Mouse (Mus musculus): ENCODE measurements around the gene Gm21985.
"Not testable (repeated sequence)": the region's sequence is repeated elsewhere in the genome, so short reads cannot be mapped to it uniquely, and the experiment has no call there.

Gene Gm21985

GRCm38 (mm10) chr2:112265448-112266241 is 469 bp upstream of the Gm21985 start, which contains the start of gene Slc12a6:
TSS of gene Slc12a6 (plus strand) at chr2:112265825.
- DNase-seq, result peak; percentile 93

DNA sequence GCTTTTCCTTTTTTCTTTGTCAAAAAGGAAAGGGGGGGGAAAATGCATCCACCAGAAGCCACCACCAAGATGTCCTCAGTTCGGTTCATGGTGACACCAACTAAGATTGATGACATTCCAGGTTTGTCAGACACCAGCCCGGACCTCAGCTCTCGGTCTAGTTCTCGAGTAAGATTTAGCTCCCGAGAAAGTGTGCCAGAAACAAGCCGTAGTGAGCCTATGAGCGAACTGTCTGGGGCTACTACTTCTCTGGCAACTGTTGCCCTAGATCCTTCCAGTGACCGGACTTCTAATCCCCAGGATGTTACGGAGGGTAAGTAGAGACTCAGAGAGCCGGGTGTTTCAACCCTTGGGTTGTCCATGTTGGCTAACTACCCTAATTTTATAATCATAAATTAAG is 666 bp downstream of the Gm21985 start:
- DNase-seq, result no peak

DNA sequence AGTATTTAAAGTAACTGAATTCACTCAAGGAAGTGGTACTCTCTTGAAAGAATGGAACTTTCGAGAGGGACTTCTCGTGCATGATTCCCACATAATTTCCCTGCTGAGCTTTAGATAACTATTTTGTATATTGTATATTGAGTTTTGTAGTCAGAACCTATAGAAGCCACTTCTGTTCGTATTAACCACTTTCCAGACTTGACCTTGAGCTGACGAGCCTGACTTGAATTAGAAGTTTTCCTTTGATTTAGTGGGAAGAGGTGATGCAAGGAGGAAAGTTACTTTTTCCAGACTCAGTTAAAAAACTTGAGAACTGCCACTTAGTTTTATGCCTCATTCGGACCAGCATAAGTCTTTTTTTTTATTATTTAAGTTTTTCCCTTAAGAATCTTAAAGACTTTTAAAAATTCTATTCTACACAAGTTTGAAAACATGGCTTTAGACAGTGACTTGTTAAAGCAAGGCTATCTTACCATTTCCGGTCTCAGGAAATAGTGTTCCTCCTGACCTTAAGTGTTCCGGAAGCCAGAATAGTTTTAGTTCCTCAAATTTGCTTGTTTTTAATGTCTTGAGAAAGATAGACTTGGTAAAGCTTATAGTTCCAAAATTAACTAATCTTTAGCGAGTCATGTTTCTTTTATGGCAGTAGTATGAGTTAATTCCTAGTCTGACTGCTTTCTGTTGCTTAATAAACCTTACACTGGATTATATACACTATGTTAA is 1.6 kb downstream of the Gm21985 start:
- DNase-seq, result no peak

GRCm38 (mm10) chr2:112270011-112270410 is 3.9 kb downstream of the Gm21985 start:
- DNase-seq, result no peak

DNA sequence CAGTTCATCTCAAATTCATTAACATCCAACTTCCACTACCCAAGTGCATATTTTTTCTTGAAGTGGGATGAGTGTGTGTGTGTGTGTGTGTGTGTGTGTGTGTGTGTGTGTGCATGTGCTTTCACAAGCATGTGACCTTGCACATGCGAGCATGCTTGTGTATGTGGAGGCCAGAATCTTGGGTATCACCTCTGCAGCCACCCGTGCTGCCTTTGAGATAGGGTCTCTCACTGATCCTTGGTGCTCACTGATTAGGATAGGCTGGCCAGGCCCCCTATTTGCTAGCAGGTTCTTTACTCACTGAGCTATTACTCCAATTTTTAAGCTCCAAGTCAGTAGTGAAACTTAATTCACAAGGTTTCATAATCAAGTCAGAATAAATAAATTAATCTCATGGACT is 6.8 kb downstream of the Gm21985 start:
- no peak for DNase-seq

DNA sequence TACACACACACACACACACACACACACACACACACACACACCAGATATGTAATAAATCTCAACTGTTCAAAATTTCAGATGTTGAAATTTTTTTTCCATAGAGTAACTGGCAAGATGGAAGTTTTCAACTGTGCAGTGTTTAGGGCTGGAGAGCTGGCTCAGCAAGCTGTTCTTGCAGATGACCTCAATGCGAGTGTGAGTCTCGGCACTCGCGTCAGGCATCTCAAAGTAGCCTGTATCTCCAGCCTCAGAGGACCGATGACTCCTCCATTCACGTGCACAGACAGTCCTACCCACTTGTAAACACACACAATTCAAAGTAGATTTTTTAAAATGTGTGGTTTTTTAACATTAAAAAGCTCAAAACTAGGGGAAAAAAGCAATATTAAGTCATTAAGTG is 7.4 kb downstream of the Gm21985 start:
- no peak for DNase-seq

GRCm38 (mm10) chr2:112276870-112277269 is 10.8 kb downstream of the Gm21985 start:
- no peak for DNase-seq

- no peak for DNase-seq
Observed at GRCm38 (mm10) chr2:112282846-112283245, 16.7 kb downstream of the Gm21985 start.

DNA sequence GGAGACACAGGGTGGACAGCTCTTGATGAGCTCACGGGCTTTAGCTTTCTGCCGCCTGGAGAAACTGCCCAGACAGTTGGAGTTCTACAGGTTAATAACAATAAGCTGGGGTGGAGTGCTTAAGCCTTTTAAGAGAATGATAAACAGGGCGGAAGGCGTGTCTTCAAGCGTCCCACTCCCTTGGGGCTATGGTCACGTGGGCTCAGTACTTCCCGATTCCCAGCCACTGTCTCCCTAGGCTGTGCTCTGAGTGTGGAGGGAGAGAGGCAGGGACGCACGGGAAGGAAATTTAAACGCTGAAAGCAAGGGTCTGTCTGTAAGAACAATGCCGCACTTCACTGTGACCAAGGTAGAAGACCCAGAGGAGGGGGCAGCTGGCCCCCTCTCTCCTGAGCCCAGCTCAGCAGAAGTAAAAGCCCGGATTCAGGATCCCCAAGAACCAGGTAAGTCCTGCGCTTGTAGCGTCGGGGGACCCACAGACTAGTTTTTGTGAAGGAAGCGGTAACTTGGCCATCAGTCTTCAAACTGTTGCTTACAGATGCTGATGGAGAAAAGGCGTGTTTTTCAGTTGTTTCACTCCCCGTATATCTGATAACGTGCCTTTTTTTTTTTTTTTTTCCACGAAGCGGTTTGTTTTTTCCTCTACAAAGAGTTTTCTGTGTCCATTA is 18.4 kb downstream of the Gm21985 start:
- no peak for DNase-seq

GRCm38 (mm10) chr2:112285031-112285390 is 18.9 kb downstream of the Gm21985 start:
- DNase-seq, result no peak

GRCm38 (mm10) chr2:112286062-112286461 is 19.9 kb downstream of the Gm21985 start:
- DNase-seq, result not testable (repeated sequence)

DNA sequence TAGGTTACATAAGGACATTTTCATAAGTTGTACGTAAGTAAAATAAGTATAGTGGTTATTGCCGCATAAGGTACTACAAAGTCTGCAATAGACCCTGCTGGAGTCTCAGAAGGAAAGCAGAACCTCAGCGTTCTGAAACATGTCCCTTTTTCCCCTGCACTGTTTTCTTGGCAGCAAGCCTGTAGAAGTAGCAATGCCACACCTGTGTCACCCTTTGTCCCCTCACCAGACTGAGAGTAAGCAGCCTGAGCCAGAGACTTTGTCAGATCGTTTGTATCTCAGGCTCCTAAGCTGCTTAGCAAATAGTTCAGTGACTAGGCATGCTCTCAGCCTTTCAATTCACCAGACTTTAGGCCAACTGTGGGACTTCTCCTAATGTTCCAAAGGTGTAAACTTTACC is 20.9 kb downstream of the Gm21985 start:
- no peak for DNase-seq

- no peak for DNase-seq
Observed at GRCm38 (mm10) chr2:112289507-112289906, 23.4 kb downstream of the Gm21985 start.

DNA sequence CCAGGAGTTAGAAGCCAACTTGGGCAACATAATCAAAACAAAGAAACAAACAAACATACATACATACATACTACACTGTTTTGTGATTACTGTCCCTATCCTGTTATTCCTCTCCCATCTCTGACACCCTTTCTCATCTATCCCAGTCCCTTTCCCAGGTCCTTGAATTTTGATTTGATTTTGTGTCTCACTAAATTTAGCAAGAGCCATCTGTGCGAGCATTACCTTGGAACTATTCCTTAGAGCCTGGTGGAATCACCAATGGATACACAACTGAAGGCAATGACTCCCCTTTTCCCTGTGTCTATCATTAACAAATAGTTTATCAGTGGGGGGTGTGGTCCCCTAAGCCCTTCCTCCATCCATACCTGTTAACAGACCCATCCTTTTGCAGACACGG is 26.7 kb downstream of the Gm21985 start:
- no peak for DNase-seq

DNA sequence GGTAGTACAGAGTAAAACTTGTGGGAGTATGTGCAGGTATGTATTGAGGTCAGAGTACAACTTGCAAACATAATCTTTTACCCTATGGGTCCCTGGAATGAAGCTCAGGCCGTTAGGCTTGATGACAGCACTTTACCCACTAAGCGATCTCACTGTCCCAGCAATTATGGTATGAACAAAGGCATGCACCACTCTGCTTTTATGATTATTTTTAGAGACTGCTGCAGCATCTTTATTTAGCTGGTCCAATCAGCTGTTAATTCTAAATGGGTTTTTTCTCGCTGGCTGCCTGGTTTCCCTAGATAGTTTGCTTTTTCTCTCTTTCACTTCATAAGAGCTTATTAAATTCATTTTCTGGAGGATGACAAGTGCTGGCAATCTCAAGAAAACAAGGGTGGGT is 30.1 kb downstream of the Gm21985 start:
- DNase-seq, result no peak

- DNase-seq, result no peak
Observed at GRCm38 (mm10) chr2:112298221-112298620, 32.1 kb downstream of the Gm21985 start.

GRCm38 (mm10) chr2:112308671-112309070 is 42.6 kb downstream of the Gm21985 start:
- DNase-seq, result no peak

DNA sequence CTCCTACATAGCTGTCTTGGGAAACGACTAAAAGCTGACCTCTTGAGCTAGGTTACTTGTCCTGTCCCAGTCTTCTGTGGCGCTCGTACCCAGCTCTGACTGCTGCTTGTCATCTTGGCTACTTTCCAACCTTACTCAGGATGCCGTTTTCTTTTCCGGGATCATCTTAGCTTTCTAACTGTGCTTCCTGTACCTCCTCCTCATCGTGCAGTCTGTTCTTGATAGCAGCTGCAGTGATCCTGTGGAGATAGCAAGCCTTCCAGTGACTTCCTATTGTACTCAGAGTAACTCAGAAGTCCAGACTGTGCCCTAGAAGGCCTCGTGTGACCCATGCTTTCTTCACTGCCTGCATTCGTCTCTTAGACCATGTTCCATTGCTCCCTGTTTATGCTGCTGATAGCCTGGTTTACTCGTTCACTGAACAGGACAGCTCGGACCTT is 43.1 kb downstream of the Gm21985 start:
- DNase-seq, result no peak

GRCm38 (mm10) chr2:112315638-112316037 is 49.5 kb downstream of the Gm21985 start:
- no peak for DNase-seq

GRCm38 (mm10) chr2:112318227-112318626 is 52.1 kb downstream of the Gm21985 start:
- no peak for DNase-seq

DNA sequence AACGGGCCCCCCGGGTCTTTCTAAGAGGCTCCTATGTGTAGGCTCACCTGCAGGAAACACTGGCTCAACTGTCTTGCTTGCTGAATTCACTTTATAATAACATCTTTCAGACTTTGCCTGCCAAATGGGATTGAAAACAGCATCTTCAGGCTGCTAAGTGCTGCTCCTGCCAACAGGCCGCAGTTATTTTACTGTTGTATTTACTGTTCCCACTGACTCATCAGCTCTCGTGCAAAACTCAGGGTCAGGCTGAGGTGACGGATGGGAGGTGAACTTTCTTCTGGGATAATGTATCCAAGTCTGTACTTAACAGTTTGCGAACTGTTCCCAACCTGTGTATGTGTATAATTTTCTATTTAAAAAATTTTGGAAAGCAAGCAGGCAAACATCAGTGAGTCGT is 52.8 kb downstream of the Gm21985 start:
- no peak for DNase-seq

DNA sequence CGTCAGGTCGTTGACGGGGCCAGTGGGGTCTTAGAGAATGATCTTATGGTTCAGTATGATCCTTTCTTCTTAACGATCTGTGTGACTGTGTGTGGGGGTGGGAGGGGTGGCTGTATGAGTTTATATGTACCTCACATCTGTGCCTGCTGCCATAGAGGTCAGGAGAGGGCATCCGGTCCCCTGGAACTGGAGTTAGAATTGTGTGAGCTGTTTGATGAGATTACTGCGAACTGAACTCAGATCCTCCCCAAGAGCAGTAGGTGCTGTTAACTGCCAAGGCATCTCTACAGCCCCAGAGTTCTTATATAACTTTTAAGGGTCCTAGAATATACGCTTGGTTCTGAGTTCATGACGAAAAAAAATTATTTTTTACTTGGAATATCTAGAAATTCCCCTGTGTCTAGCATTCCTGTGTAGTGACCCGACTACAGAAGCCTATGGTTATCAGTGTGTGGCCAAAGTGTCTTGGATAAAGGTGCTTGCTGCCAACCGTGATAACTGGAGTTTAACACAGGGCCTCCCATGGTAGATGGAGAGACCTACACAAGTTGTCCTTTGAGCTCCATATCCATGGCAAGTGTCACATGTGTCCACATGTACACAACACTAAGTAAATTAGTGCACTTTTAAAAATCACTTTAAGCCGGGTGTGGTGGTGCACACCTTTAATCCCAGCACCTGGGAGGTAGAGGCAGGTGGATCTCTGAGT is 62.1 kb downstream of the Gm21985 start:
- no peak for DNase-seq
